Mouse (Mus musculus): ENCODE measurements around the gene Jhy.

DNA sequence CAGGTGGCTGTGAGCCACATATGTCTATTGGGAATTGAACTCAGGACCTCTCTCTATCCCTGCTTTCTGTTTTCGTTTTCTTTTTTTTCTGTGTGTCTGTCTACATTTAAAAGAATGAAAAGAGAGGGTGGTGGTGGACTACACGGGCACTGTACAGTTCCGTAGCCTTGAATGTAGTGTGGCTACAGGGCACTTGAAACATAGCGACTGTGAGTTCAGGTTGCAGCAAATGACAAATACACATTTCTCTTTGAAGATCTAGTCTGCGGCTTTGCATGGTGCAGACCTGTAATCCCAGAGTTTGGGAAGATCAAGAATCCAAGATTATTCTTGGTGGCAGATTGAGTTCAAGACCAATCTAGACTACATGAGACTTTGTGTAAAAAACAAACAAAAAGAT lies 93.6 kb downstream of the Jhy start:
- no peak for TF ChIP-seq CHD2 (IDR thresholded peaks at IDR 0.05; ENCODE audit: low read depth, low read length)
- no peak for TF ChIP-seq MAFK (IDR thresholded peaks at IDR 0.05; ENCODE audit: insufficient read depth, low read depth, low read length)
- no peak for TF ChIP-seq ZC3H11A (IDR thresholded peaks at IDR 0.05; ENCODE audit: borderline replicate concordance, low read depth, low read length)
- no peak for TF ChIP-seq HCFC1 (IDR thresholded peaks at IDR 0.05; ENCODE audit: borderline replicate concordance, insufficient read depth, low read length)
- no peak for TF ChIP-seq ZNF384 (IDR thresholded peaks at IDR 0.05; ENCODE audit: low read depth, low read length)
